Mouse (Mus musculus) cerebellum, adult 2 months (tissue): ENCODE data around the gene Nrxn1.

Experiments
- CTCF ChIP-seq: fragments of 200-500 bp; IDR thresholded peaks from 2 replicates; pipeline ENCODE4 v1.5.1; 2011; ENCODE audit warnings: low read depth, mild to moderate bottlenecking, control low read depth, low read length, moderate library complexity, borderline replicate concordance; ENCODE audit not compliant: insufficient read depth
- POLR2A ChIP-seq: fragments of 200-500 bp; IDR thresholded peaks from 2 replicates; pipeline ENCODE4 v1.6.1; 2011; ENCODE audit warnings: low read length, control low read depth, borderline replicate concordance; ENCODE audit not compliant: insufficient read depth

- TF ChIP-seq CTCF (no peak), POLR2A (no peak)
Observed at GRCm38 (mm10) chr17:90653347-90653746, 439.5 kb downstream of the Nrxn1 start.
